Mouse (Mus musculus): ENCODE data around the gene Ssna1. TPM values are rescaled to one million over a fixed set of nuclear protein-coding genes. Genes with fewer than 3 reads are reported as not detected.
"Not testable (repeated sequence)": the region's sequence is repeated elsewhere in the genome, so short reads cannot be mapped to it uniquely, and the experiment has no call there.

Ssna1 gene
- polyA plus RNA-seq, 1 experiment, result not detected

GRCm38 (mm10) chr2:25265897-25266656 is 6.2 kb downstream of the Ssna1 start:
- WGBS, result 50% methylated on average over 6 of the region's 6 CpGs
- TF ChIP-seq CTCF (IDR thresholded peaks at IDR 0.05; ENCODE audit: insufficient read depth, low read depth, low read length) (no peak), POLR2A (IDR thresholded peaks at IDR 0.05; ENCODE audit: insufficient read depth, low read depth, low read length) (no peak)
- H3K4me1 ChIP-seq (ENCODE audit: control insufficient read depth, insufficient read depth, low read length), result peaks cover 39% of the 10 kb centered on the region
- no peak overlapping the region for H3K4me3 ChIP-seq (ENCODE audit: insufficient read depth, low read depth, low read length)
- peak overlapping the region; percentile 21; the same call in 1 of the 2 replicates for H3K27ac ChIP-seq (ENCODE audit: insufficient read depth, low read depth, low read length)

DNA sequence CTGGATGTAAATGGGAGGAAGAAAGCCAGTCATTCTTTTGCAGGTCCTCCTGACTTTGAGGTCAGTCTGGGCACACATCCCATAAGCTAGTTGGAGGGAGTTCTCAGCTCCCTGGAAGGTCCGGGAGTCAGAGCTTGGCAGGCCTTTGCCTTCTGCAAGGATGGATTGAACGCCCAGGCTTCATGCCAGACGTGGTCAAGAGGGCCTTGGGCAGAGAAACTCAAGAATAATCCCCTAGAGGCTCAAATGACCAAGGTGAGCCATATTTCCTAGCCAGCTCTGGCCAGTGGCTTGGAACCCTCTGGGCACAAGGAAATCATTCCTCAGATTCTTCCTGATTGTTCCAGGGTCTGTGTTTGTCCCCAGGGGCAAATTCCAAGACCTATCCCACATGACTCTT is 7.4 kb downstream of the Ssna1 start:
- peaks cover 38% of the 10 kb centered on the region for H3K4me1 ChIP-seq (ENCODE audit: control insufficient read depth, insufficient read depth, low read length)
- H3K4me3 ChIP-seq (ENCODE audit: insufficient read depth, low read depth, low read length), result no peak overlapping the region
- WGBS, result 47% methylated on average over 3 of the region's 3 CpGs
- TF ChIP-seq CTCF (IDR thresholded peaks at IDR 0.05; ENCODE audit: insufficient read depth, low read depth, low read length) (no peak), POLR2A (IDR thresholded peaks at IDR 0.05; ENCODE audit: insufficient read depth, low read depth, low read length) (no peak)
- H3K27ac ChIP-seq (ENCODE audit: insufficient read depth, low read depth, low read length), result no peak overlapping the region

- no peak overlapping the region for H3K27ac ChIP-seq (ENCODE audit: insufficient read depth, low read depth, low read length)
- TF ChIP-seq CTCF (IDR thresholded peaks at IDR 0.05; ENCODE audit: insufficient read depth, low read depth, low read length) (no peak), POLR2A (IDR thresholded peaks at IDR 0.05; ENCODE audit: insufficient read depth, low read depth, low read length) (no peak)
- peak overlapping the region; percentile 64; the same call in 1 of the 2 replicates for H3K4me3 ChIP-seq (ENCODE audit: insufficient read depth, low read depth, low read length)
- peaks cover 38% of the 10 kb centered on the region for H3K4me1 ChIP-seq (ENCODE audit: control insufficient read depth, insufficient read depth, low read length)
- 76% methylated on average over 5 of the region's 5 CpGs for WGBS
These were observed 8.0 kb downstream of the Ssna1 start for GRCm38 (mm10) chr2:25264286-25264660.

DNA sequence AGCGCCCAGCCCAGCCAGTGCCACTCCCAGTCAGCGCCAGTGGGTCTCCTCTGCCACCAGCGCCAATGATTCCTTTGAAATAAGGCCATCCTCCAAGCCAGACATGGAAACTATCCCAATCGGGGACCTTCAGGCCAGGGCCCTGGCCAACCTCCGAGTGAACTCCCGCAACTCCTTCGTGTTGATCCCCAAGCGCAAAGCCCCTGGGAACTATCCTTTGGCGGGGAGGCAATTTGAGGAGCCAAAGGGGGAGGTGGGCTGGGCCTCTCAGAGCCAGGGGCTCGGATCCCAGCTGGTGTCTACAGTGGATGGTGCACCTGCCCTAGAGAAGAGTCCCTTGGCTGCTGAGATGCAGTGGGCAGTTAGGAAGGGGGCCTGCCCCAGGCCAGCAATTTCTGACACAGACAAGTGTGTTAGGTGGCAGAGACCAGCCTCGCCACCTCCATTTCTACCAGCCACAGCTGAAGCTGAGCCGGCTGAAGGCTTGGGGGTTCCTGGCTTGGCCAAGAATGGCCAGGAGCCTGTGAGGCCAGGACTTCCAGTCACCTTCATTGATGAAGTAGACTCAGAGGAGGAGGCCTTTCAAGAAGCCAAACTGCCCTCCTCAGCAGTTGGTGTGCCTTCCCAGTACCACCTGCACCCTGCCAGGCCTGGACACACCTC is 8.5 kb downstream of the Ssna1 start:
- Histone ChIP-seq H3K4me1 (ENCODE audit: control insufficient read depth, insufficient read depth, low read length) (peaks cover 38% of the 10 kb centered on the region), H3K4me3 (ENCODE audit: insufficient read depth, low read depth, low read length) (peak overlapping the region; percentile 64), H3K27ac (ENCODE audit: insufficient read depth, low read depth, low read length) (no peak overlapping the region)
- WGBS, result 28% methylated on average over 12 of the region's 12 CpGs
- TF ChIP-seq POLR2A (IDR thresholded peaks at IDR 0.05; ENCODE audit: insufficient read depth, low read depth, low read length) (no peak), CTCF (IDR thresholded peaks at IDR 0.05; ENCODE audit: insufficient read depth, low read depth, low read length) (no peak)

DNA sequence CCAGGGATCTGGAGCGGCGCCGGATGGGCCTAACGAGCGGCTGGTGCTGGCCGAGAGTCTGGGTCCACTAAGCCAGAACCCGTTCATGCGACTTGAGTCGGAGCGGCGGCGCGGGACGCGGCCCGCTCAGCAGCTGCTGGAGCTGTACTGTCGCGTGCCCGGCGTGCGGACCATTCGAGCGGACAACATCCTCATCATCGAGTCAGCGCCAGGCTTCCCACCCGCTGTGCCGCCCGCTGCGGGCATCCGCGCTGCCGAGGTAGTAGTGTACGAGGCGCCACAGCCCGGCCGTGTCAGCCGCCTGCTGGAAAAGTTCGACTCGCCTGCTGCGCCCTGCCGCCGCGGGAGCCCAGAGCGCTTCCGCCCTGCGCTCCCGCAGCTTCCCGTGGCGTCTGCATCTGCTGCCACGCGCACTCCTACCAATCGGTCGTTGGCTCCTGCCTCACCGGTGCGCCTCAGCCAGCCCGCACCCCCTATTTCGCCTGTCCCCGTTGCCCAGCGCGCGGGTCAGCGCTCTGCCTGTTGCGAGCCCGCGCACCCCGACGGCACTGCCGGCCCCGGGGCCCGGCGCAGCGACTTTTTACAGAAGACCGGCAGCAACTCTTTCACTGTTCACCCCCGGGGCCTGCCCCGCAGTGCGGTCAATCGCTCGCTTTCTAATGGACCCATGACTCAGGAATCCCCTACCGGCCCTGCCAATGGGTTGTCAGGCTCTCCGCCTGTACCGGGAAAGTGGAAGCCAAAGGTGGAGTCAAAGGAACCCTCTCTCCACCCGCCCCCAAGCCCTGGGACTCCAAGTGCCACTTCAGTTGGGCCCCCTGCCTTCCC is 9.2 kb downstream of the Ssna1 start:
- Histone ChIP-seq H3K4me1 (ENCODE audit: control insufficient read depth, insufficient read depth, low read length) (peaks cover 38% of the 10 kb centered on the region), H3K4me3 (ENCODE audit: insufficient read depth, low read depth, low read length) (peak overlapping the region; percentile 64), H3K27ac (ENCODE audit: insufficient read depth, low read depth, low read length) (no peak overlapping the region)
- under 1% methylated on average over 82 of the region's 82 CpGs for WGBS
- TF ChIP-seq CTCF (IDR thresholded peaks at IDR 0.05; ENCODE audit: insufficient read depth, low read depth, low read length), result no peak
- TF ChIP-seq POLR2A (IDR thresholded peaks at IDR 0.05; ENCODE audit: insufficient read depth, low read depth, low read length), result no peak

- Histone ChIP-seq H3K27ac (ENCODE audit: insufficient read depth, low read depth, low read length) (peak within 1 kb of the TSS; percentile 74), H3K4me1 (ENCODE audit: control insufficient read depth, insufficient read depth, low read length) (peaks cover 37% of the 10 kb centered on the region), H3K4me3 (ENCODE audit: insufficient read depth, low read depth, low read length) (peak within 1 kb of the TSS; percentile 64)
- peak; percentile 55; the same call in 1 of the 2 replicates for TF ChIP-seq POLR2A (IDR thresholded peaks at IDR 0.05; ENCODE audit: insufficient read depth, low read depth, low read length)
- TF ChIP-seq CTCF (IDR thresholded peaks at IDR 0.05; ENCODE audit: insufficient read depth, low read depth, low read length), result no peak
- under 1% methylated on average over 39 of the region's 39 CpGs for WGBS
These were observed 9.9 kb downstream of the Ssna1 start, which contains the start of gene Tprn for GRCm38 (mm10) chr2:25262291-25262767. TSS of gene Tprn (plus strand) at chr2:25262618.

DNA sequence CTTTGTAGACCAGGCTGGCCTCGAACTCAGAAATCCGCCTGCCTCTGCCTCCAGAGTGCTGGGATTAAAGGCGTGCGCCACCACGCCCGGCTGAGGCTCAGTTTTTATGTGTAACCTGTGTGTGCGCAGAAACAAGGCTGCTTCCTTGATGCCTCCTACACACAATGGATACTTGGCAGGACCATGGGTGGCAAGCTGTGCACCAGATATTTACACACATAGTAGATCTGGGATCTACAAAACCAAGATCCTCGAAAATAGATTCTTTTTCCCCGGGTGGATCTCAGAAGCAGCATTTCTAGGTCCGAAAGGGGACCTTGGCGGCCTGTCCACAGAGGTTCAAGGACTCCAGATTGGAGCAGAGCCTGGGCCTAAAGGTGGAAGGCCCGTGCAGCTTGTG is 10.4 kb downstream of the Ssna1 start:
- WGBS, result 40% methylated on average over 12 of the region's 12 CpGs
- TF ChIP-seq POLR2A (IDR thresholded peaks at IDR 0.05; ENCODE audit: insufficient read depth, low read depth, low read length) (no peak), CTCF (IDR thresholded peaks at IDR 0.05; ENCODE audit: insufficient read depth, low read depth, low read length) (no peak)
- Histone ChIP-seq H3K4me1 (ENCODE audit: control insufficient read depth, insufficient read depth, low read length) (peaks cover 33% of the 10 kb centered on the region), H3K27ac (ENCODE audit: insufficient read depth, low read depth, low read length) (peak overlapping the region; percentile 74), H3K4me3 (ENCODE audit: insufficient read depth, low read depth, low read length) (peak overlapping the region; percentile 48)

DNA sequence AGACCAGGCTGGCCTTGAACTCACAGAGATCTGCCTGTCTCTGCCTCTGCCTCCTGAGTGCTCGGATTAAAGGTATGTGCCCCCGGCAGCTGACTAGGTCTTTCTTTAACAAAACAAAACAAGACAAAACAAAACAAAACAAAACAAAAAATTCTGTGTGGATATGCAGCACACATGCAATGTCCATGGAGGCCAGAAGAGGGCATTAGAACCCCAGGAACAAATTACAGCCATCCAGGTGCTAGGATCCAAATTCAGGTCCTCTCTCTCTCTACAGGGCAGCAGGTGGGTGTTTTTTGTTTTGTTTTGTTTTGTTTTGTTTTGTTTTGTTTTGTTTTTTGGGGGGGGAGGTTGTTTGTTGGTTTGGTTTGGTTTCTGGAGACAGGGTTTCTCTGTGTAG is 13.4 kb downstream of the Ssna1 start:
- WGBS, result 46% methylated on average over 2 of the region's 2 CpGs
- Histone ChIP-seq H3K4me3 (ENCODE audit: insufficient read depth, low read depth, low read length) (no peak overlapping the region), H3K4me1 (ENCODE audit: control insufficient read depth, insufficient read depth, low read length) (peaks cover 17% of the 10 kb centered on the region), H3K27ac (ENCODE audit: insufficient read depth, low read depth, low read length) (no peak overlapping the region)
- TF ChIP-seq CTCF (IDR thresholded peaks at IDR 0.05; ENCODE audit: insufficient read depth, low read depth, low read length) (no peak), POLR2A (IDR thresholded peaks at IDR 0.05; ENCODE audit: insufficient read depth, low read depth, low read length) (no peak)

DNA sequence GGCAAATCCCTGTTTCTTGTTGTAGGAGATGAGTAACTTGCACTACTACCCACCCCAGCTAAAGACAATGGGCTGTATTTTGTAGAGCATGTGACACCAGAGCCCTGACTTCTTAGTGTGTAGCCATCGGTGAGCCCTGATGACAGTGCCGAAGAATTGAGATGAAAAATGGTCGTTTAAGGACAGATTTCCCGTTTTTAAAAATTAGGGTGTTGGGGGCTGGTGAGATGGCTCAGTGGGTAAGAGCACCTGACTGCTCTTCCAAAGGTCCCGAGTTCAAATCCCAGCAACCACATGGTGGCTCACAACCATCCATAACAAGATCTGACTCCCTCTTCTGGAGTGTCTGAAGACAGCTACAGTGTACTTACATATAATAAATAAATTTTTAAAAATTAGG is 15.0 kb downstream of the Ssna1 start:
- not testable (repeated sequence) for H3K4me3 ChIP-seq (ENCODE audit: insufficient read depth, low read depth, low read length); H3K27ac ChIP-seq (ENCODE audit: insufficient read depth, low read depth, low read length); H3K4me1 ChIP-seq (ENCODE audit: control insufficient read depth, insufficient read depth, low read length)
- WGBS, result 80% methylated on average over 5 of the region's 5 CpGs

- H3K4me1 ChIP-seq (ENCODE audit: control insufficient read depth, insufficient read depth, low read length); H3K27ac ChIP-seq (ENCODE audit: insufficient read depth, low read depth, low read length); H3K4me3 ChIP-seq (ENCODE audit: insufficient read depth, low read depth, low read length): not testable (repeated sequence)
- 48% methylated on average over 12 of the region's 12 CpGs for WGBS
These were observed 15.7 kb downstream of the Ssna1 start for GRCm38 (mm10) chr2:25256443-25257109.

Data from olfactory bulb, adult 2 months (tissue).